Mouse (Mus musculus) kidney, postnatal 0 days (tissue): ENCODE data around the gene Gm20388. TPM values are rescaled to one million over a fixed set of nuclear protein-coding genes. Genes with fewer than 3 reads are reported as not detected.

Source experiments
- ATAC-seq: fragments of 200-750 bp; cut with Nextera tagmentation; replicated peaks from 2 replicates; pipeline ENCODE4 v1.8.0; 2017; ENCODE audit warnings: low read depth, moderate number of reproducible peaks, moderate TSS enrichment, moderate library complexity; ENCODE audit not compliant: low FRiP score
- DNase-seq: peaks from one replicate; pipeline ENCODE4 v3.0.0-alpha.2; 2016; ENCODE audit warnings: low spot score
- H3K27ac ChIP-seq: fragments of 300-500 bp; sonication (generic); 2 replicates; pipeline ENCODE4 v1.5.1; 2014; ENCODE audit warnings: mild to moderate bottlenecking
- H3K27me3 ChIP-seq: fragments of 300-500 bp; sonication (generic); 2 replicates; pipeline ENCODE4 v1.6.1; 2014; ENCODE audit warnings: low read length, mixed read lengths; ENCODE audit not compliant: insufficient read depth
- H3K36me3 ChIP-seq: fragments of 300-500 bp; sonication (generic); 2 replicates; pipeline ENCODE4 v1.6.1; 2014; ENCODE audit warnings: low read length, mixed read lengths; ENCODE audit not compliant: insufficient read depth
- H3K4me1 ChIP-seq: fragments of 300-500 bp; sonication (generic); replicated peaks from 2 replicates; pipeline ENCODE4 v1.6.1; 2014; ENCODE audit warnings: antibody characterized with exemption, low read length, mixed read lengths; ENCODE audit not compliant: insufficient read depth
- H3K4me2 ChIP-seq: fragments of 300-500 bp; sonication (generic); 2 replicates; pipeline ENCODE4 v1.6.1; 2014; ENCODE audit warnings: mild to moderate bottlenecking, low read length, moderate library complexity, mixed read lengths
- H3K4me3 ChIP-seq: fragments of 300-500 bp; sonication (generic); replicated peaks from 2 replicates; pipeline ENCODE4 v1.5.1; 2014; ENCODE audit warnings: low read depth, low read length
- H3K9ac ChIP-seq: fragments of 300-500 bp; sonication (generic); 2 replicates; pipeline ENCODE4 v1.6.1; 2014; ENCODE audit warnings: low read depth, low read length
- H3K9me3 ChIP-seq: fragments of 300-500 bp; sonication (generic); replicated peaks from 2 replicates; pipeline ENCODE4 v1.6.1; 2016; ENCODE audit warnings: low read length, inconsistent platforms, mixed read lengths
- CTCF ChIP-seq: IDR thresholded peaks from 2 replicates; pipeline ENCODE4 v1.5.1; 2016; ENCODE audit warnings: antibody characterized with exemption, low read depth, mild to moderate bottlenecking, moderate library complexity
- WGBS: fragments of 180-500 bp; shearing (Covaris S2); extraction: QIAGEN DNeasy Blood & Tissue Kit; methylation state at CpG from one replicate; pipeline ENCODE4 v1.1.7; 2014; 5-methylcytosine and 5-hydroxymethylcytosine counted together
- polyA plus RNA-seq: library from polyadenylated mRNA; unstranded; fragments of >200 nt; fragmentation: Nextera tagmentation; extraction: Ambion mirVana; gene quantifications from 2 replicates; pipeline ENCODE4 v1.2.1, GENCODE M21; 2015

Gm20388 gene
- polyA plus RNA-seq, 1 experiment from 2014 or later = not detected

DNA sequence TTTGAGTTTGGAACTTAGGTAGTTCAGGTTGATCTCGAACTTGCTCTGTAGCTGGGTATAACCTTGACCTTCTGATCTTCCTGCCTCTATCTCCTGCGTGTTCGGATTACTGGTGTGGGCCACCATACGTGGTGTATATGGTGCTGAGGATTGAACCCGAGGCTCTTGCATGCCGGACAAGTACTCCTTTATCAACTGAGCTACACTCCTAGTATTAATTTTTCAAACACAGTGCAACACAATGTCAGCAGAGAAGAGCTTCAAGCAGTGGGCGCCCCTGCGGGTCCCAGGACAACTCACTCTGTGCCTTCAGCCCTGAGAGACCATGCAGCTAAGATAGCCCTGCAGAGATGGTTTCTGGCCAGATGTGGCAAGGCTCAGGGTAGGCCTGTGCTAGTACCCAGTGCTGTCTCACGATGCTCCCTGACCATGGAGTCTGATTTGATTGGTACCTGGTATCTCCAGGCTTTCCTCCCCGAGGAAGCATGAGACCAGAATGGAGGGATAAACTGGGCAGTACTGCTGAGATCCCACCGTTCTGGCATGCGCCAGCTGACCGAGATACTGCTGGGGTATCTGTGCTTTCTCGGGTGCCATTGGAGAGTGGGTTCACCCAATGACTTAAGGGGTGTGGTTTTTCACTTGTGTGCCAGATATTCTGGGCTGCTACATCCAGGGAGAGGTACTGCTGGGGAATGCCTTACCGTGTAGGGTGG is 831.3 kb downstream of the Gm20388 start:
- Histone ChIP-seq H3K9ac (no peak overlapping the region), H3K27ac (no peak overlapping the region), H3K27me3 (no peaks in the 10 kb centered on the region; the same call in 1 of the 2 replicates), H3K4me1 (peaks cover 11% of the 10 kb centered on the region), H3K4me3 (no peak overlapping the region), H3K4me2 (no peak overlapping the region), H3K9me3 (no peaks in the 10 kb centered on the region), H3K36me3 (no peaks in the 10 kb centered on the region)
- 94% methylated on average over 15 of the region's 15 CpGs for WGBS
- DNase-seq (no peak), ATAC-seq (no peak)
- no peak for TF ChIP-seq CTCF

DNA sequence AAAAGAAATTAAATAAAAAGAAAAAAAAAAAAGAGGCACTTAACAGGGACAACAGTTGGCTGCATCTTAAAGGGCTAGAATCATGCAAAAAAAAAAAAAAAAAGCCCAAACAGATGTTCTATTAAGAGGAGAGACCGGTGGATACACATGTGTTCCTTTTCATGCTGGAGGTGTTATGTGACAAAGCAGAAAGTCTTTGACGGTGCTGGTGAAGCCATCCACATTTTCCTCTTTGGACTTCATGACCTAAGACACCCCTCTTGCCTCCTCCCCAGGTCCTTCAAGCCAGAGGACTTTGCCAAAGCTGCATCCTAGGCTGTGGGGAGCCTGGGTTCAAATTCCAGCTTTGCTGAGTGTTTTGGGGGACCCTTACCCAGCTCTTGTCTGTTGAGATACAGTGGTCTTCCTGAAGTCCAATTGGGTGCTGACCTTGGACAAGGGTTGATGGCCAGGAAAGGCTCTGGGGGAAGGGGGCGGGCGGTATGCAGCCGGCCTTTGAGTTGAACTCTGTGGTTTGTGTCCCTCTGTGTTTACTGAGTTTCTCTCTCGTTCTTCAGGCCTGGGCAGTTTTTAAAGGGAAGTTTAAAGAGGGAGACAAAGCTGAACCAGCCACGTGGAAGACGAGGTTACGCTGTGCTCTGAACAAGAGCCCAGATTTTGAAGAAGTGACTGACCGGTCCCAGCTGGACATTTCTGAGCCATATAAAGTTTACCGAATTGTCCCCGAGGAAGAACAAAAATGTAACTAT is 832.7 kb downstream of the Gm20388 start:
- peak overlapping the region; percentile 73 for H3K27ac ChIP-seq
- H3K36me3 ChIP-seq = no peaks in the 10 kb centered on the region
- H3K27me3 ChIP-seq = no peaks in the 10 kb centered on the region
- peaks cover 17% of the 10 kb centered on the region for H3K4me1 ChIP-seq
- peak; percentile 89 for DNase-seq
- no peaks in the 10 kb centered on the region for H3K9me3 ChIP-seq
- no peak overlapping the region for H3K4me2 ChIP-seq
- H3K4me3 ChIP-seq = no peak overlapping the region
- WGBS = 35% methylated on average over 12 of the region's 12 CpGs
- peak; percentile 31; the same call in 1 of the 2 replicates for ATAC-seq
- no peak overlapping the region for H3K9ac ChIP-seq
- TF ChIP-seq CTCF = no peak

DNA sequence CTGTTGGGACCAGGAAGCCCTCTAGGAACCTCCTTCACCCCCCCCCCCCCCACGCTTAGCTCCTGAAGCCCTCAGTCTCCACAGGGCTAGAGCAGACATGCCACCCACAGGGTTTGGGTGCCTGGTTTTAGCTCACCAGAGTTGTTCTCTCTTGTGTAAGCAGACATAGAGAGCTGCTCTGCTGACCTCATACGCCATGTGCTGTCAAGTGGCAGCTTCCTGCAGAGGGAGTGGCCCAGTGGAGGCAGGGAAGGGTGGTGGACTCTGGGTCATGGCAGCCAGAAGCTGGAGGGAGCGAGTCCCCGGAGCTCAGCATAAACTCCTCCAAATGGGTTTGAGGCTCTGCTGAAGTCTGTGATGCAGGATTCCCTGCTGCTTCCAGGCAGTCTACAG is 833.3 kb downstream of the Gm20388 start:
- H3K4me1 ChIP-seq = peaks cover 17% of the 10 kb centered on the region
- ATAC-seq = peak; percentile 65
- no peak overlapping the region; the same call in 1 of the 2 replicates for H3K9ac ChIP-seq
- no peaks in the 10 kb centered on the region for H3K9me3 ChIP-seq
- H3K27me3 ChIP-seq = no peaks in the 10 kb centered on the region
- WGBS = 53% methylated on average over 4 of the region's 4 CpGs
- H3K27ac ChIP-seq = peak overlapping the region; percentile 73
- no peak overlapping the region for H3K4me2 ChIP-seq
- H3K36me3 ChIP-seq = no peaks in the 10 kb centered on the region
- no peak for TF ChIP-seq CTCF
- DNase-seq = peak; percentile 70
- no peak overlapping the region for H3K4me3 ChIP-seq

DNA sequence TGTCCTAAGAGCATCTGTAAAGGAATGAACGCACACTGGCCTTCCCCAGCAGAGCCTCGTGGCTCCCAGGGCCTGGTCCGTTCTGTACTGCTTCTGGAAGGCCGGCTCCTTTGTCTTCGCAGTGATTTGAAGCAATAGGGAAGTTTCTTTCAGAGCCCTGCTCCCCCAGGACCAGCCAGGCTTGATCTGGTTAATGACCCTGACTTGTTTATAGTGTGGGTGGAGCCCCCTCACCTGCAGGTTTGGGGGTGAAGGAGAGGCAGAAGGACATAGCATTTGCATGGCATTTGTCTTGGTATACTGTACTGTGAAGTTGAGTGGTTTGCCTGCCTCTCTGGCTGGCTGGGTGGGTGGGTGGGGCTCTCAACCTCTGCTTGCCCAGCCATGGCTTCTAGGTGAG is 833.8 kb downstream of the Gm20388 start:
- peaks cover 17% of the 10 kb centered on the region for H3K4me1 ChIP-seq
- no peak overlapping the region for H3K4me3 ChIP-seq
- TF ChIP-seq CTCF = no peak
- DNase-seq (no peak), ATAC-seq (no peak)
- H3K36me3 ChIP-seq = no peaks in the 10 kb centered on the region
- H3K4me2 ChIP-seq = no peak overlapping the region
- 52% methylated on average over 5 of the region's 5 CpGs for WGBS
- no peaks in the 10 kb centered on the region for H3K27me3 ChIP-seq
- peak overlapping the region; percentile 73 for H3K27ac ChIP-seq
- H3K9ac ChIP-seq = no peak overlapping the region; the same call in 1 of the 2 replicates
- H3K9me3 ChIP-seq = no peaks in the 10 kb centered on the region

DNA sequence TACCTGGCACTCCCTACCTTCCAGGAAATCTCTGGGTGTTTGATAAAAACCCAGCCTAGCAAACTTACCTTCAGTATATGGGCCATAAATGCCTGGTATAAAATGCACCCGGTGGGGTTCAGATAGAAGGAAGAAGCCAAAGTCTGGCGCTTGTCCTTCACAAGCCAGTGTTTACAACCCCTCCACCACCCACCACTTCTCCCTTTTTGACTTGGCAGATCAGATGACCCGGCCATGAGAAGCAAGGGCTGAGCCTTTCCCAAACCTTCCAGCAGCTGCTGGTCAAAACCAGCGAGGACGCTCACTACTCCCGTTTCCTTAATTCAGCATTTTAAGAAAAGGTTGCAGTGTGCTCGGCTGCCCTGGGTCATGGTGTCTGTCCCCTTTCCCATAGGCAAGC is 834.6 kb downstream of the Gm20388 start:
- no peaks in the 10 kb centered on the region for H3K36me3 ChIP-seq
- ATAC-seq = no peak
- no peak overlapping the region for H3K9ac ChIP-seq
- no peaks in the 10 kb centered on the region for H3K9me3 ChIP-seq
- no peak for DNase-seq
- no peak overlapping the region for H3K27ac ChIP-seq
- H3K4me2 ChIP-seq = no peak overlapping the region
- H3K4me1 ChIP-seq = peaks cover 17% of the 10 kb centered on the region
- H3K27me3 ChIP-seq = no peaks in the 10 kb centered on the region
- 36% methylated on average over 7 of the region's 7 CpGs for WGBS
- TF ChIP-seq CTCF = no peak
- H3K4me3 ChIP-seq = no peak overlapping the region

DNA sequence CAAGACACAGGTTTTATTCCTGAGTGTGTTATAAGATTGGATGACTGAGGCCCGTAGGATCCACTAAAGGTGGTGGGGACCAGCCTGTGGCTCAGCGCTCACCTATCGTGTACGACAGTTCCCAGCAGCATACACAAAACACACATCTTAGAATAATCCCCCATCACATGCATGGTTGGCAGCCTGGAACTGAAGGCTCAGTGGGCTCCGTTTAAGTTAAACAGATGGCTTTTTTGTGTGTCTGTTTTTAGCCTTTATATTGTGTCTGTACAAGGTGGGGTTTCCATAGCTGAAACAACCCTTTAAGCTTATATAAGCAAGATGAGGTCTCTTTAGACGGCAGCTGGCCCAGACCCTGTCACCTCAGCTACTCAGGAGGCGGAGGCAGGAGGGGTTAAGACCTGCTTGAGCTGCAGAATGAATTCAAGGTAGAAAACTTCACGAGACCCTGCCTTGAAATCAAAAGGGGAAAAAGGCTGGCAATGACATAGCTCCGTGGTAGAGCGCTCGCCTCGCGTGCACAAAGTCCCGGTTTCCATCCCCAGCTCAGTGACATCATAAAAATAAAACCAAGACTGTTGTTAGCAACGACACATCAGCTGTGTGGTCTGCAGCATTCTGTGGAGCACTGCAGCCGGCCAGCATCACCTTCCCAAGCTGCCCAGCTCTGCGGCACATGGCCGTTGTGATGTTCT is 835.5 kb downstream of the Gm20388 start:
- Histone ChIP-seq H3K27me3 (no peaks in the 10 kb centered on the region), H3K36me3 (no peaks in the 10 kb centered on the region), H3K9me3 (no peaks in the 10 kb centered on the region), H3K4me1 (peaks cover 18% of the 10 kb centered on the region), H3K27ac (no peak overlapping the region), H3K4me3 (no peak overlapping the region), H3K9ac (no peak overlapping the region), H3K4me2 (no peak overlapping the region)
- DNase-seq = no peak
- no peak for ATAC-seq
- WGBS = 63% methylated on average over 18 of the region's 18 CpGs
- TF ChIP-seq CTCF = no peak
